Mouse (Mus musculus) lung, postnatal 0 days (tissue): ENCODE measurements around the gene Tex22. TPM values are rescaled to one million over a fixed set of nuclear protein-coding genes. Genes with fewer than 3 reads are reported as not detected.

Source experiments
- ATAC-seq: fragments of 200-750 bp; cut with Nextera tagmentation; 2 replicates; pipeline ENCODE4 v1.8.0; 2017; ENCODE audit warnings: moderate library complexity
- DNase-seq: peaks from one replicate; pipeline ENCODE4 v3.0.0-alpha.2; 2016; ENCODE audit warnings: low spot score
- H3K27ac ChIP-seq: fragments of 300-500 bp; sonication (generic); 2 replicates; pipeline ENCODE4 v1.5.1; 2014; ENCODE audit warnings: antibody characterized with exemption, mild to moderate bottlenecking, low read length, mixed read lengths
- H3K27me3 ChIP-seq: fragments of 300-500 bp; sonication (generic); replicated peaks from 2 replicates; pipeline ENCODE4 v1.6.1; 2014; ENCODE audit warnings: low read length, mixed read lengths; ENCODE audit not compliant: insufficient read depth
- H3K36me3 ChIP-seq: fragments of 300-500 bp; sonication (generic); 2 replicates; pipeline ENCODE4 v1.6.1; 2014; ENCODE audit warnings: low read length, mixed read lengths; ENCODE audit not compliant: insufficient read depth
- H3K4me1 ChIP-seq: fragments of 300-500 bp; sonication (generic); 2 replicates; pipeline ENCODE4 v1.6.1; 2014; ENCODE audit warnings: antibody characterized with exemption, low read depth, low read length, mixed read lengths; ENCODE audit not compliant: insufficient read depth
- H3K4me2 ChIP-seq: fragments of 300-500 bp; sonication (generic); replicated peaks from 2 replicates; pipeline ENCODE4 v1.6.1; 2014; ENCODE audit warnings: low read depth, mild to moderate bottlenecking, low read length, moderate library complexity, mixed read lengths
- H3K4me3 ChIP-seq: fragments of 300-500 bp; sonication (generic); 2 replicates; pipeline ENCODE4 v1.5.1; 2014; ENCODE audit warnings: low read depth, low read length
- H3K9ac ChIP-seq: fragments of 300-500 bp; sonication (generic); replicated peaks from 2 replicates; pipeline ENCODE4 v1.6.1; 2014; ENCODE audit warnings: low read depth, mild to moderate bottlenecking
- H3K9me3 ChIP-seq: fragments of 300-500 bp; sonication (generic); 2 replicates; pipeline ENCODE4 v1.6.1; 2016; ENCODE audit warnings: low read length, mixed read lengths
- CTCF ChIP-seq: IDR thresholded peaks from 2 replicates; pipeline ENCODE4 v1.5.1; 2016; ENCODE audit warnings: antibody characterized with exemption, mild to moderate bottlenecking
- EP300 ChIP-seq: IDR thresholded peaks from 2 replicates; pipeline ENCODE4 v1.6.1; 2016; ENCODE audit warnings: antibody characterized with exemption, mild to moderate bottlenecking, control low read depth
- WGBS: fragments of 180-500 bp; shearing (Covaris S2); extraction: QIAGEN DNeasy Blood & Tissue Kit; methylation state at CpG from one replicate; pipeline ENCODE4 v1.1.7; 2014; 5-methylcytosine and 5-hydroxymethylcytosine counted together
- polyA plus RNA-seq: library from polyadenylated mRNA; unstranded; fragments of >200 nt; fragmentation: Nextera tagmentation; extraction: Ambion mirVana; gene quantifications from 2 replicates; pipeline ENCODE4 v1.2.1, GENCODE M21; 2015

Tex22 gene
- polyA plus RNA-seq, 1 experiment from 2014 or later = not detected

DNA sequence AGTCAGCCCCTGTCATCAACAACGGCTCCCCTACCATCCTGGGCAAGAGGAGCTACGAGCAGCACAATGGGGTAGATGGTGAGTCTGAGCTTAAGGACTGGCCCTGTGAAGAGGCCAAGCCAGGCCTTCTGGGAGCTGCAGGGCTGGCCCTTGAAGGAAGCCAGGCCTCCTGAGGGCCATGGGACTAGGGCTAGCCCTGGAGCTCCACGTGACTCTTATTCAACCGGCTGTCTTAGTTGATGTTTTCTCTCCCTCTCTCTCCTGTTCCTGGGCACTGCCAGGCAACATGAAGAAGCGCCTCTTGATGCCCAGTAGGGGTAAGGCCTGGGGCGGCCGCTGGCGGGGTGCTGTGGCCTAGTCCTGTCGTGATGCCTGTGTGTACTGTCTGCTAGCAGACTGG is 59.0 kb downstream of the Tex22 start:
- no peak overlapping the region for H3K9ac ChIP-seq
- no peak; the same call in 1 of the 2 replicates for ATAC-seq
- no peak overlapping the region for H3K4me2 ChIP-seq
- TF ChIP-seq EP300 (no peak), CTCF (no peak)
- H3K4me1 ChIP-seq = peaks cover 15% of the 10 kb centered on the region
- H3K27me3 ChIP-seq = no peaks in the 10 kb centered on the region
- 77% methylated on average over 8 of the region's 9 CpGs for WGBS
- no peak for DNase-seq
- H3K9me3 ChIP-seq = no peaks in the 10 kb centered on the region
- H3K27ac ChIP-seq = peak overlapping the region; percentile 90
- H3K36me3 ChIP-seq = peaks cover 35% of the 10 kb centered on the region
- H3K4me3 ChIP-seq = no peak overlapping the region

DNA sequence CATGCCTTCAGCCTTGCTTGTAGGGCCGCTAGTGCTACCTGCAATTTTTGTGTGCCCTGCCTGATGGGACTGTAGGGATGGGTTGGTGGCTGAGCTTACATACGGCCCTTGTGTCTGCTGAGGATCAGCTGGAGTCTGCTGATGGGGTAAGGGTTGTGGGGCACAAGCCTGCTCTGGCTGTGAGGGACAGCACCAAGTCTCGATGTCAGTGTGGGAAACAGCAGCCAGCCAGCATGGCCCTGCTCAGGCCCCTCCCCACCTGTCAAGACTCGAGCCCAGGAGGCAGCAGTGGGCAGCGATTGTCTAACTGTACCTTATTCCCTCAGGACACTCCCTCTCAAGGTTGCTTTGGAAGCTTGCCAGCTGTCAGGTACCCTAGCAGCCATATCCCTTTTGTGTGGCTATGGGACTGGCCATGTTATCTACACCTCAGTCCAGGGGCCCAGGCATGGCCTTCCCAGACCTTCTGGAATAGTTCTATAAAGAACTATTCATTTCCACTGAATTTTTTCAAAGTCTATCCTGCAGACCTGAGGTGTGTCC is 59.6 kb downstream of the Tex22 start:
- TF ChIP-seq EP300 = no peak
- no peak for TF ChIP-seq CTCF
- H3K4me1 ChIP-seq = peaks cover 20% of the 10 kb centered on the region
- peak overlapping the region; percentile 90 for H3K27ac ChIP-seq
- peaks cover 28% of the 10 kb centered on the region for H3K36me3 ChIP-seq
- no peak overlapping the region for H3K4me3 ChIP-seq
- WGBS = 66% methylated on average over 5 of the region's 5 CpGs
- DNase-seq = no peak
- H3K9me3 ChIP-seq = no peaks in the 10 kb centered on the region
- H3K27me3 ChIP-seq = no peaks in the 10 kb centered on the region
- H3K4me2 ChIP-seq = no peak overlapping the region
- no peak for ATAC-seq
- H3K9ac ChIP-seq = no peak overlapping the region

GRCm38 (mm10) chr12:113134502-113134901 is 60.2 kb downstream of the Tex22 start:
- peaks cover 26% of the 10 kb centered on the region for H3K4me1 ChIP-seq
- TF ChIP-seq CTCF = no peak
- TF ChIP-seq EP300 = no peak
- no peak overlapping the region for H3K4me2 ChIP-seq
- H3K4me3 ChIP-seq = no peak overlapping the region
- no peaks in the 10 kb centered on the region for H3K9me3 ChIP-seq
- peaks cover 23% of the 10 kb centered on the region for H3K36me3 ChIP-seq
- H3K9ac ChIP-seq = no peak overlapping the region
- peak overlapping the region; percentile 43; the same call in 1 of the 2 replicates for H3K27ac ChIP-seq
- 67% methylated on average over 4 of the region's 4 CpGs for WGBS
- no peaks in the 10 kb centered on the region for H3K27me3 ChIP-seq
- DNase-seq = no peak
- no peak for ATAC-seq

DNA sequence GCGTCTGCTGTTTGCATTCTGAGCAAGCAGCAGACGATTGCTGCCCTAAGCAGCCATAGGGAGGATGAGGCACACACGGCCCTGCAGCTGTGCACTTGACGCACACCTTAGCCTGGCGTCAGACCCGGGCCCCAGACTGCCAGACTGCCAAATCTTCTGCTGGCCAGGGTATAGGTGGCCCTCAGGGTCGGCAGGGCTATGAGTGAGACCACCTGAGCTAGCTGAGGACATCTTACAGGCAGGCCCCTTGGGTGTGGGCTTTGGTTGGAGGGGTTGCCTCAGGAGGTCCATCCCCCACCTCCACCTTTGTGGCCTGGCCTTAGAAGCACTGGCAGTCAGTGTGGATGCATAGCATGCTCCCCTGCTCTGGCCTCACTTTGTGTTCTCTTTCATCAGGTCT is 61.1 kb downstream of the Tex22 start:
- no peak for ATAC-seq

GRCm38 (mm10) chr12:113136492-113137020 is 62.3 kb downstream of the Tex22 start:
- 71% methylated on average over 17 of the region's 17 CpGs for WGBS
- Histone ChIP-seq H3K27me3 (no peaks in the 10 kb centered on the region), H3K4me1 (peaks cover 29% of the 10 kb centered on the region), H3K27ac (no peak overlapping the region), H3K4me2 (no peak overlapping the region), H3K9ac (no peak overlapping the region), H3K9me3 (no peaks in the 10 kb centered on the region), H3K36me3 (peaks cover 15% of the 10 kb centered on the region; the same call in 1 of the 2 replicates), H3K4me3 (no peak overlapping the region)
- TF ChIP-seq EP300 (no peak), CTCF (peak; percentile 41)
- ATAC-seq (no peak), DNase-seq (no peak)

More for the DNA sequence above, 61.1 kb downstream of the Tex22 start:
- TF ChIP-seq CTCF = no peak
- TF ChIP-seq EP300 = no peak
- no peak overlapping the region for H3K27ac ChIP-seq
- no peak overlapping the region for H3K4me2 ChIP-seq
- H3K4me1 ChIP-seq = peaks cover 29% of the 10 kb centered on the region
- no peaks in the 10 kb centered on the region for H3K27me3 ChIP-seq
- H3K9ac ChIP-seq = no peak overlapping the region
- H3K4me3 ChIP-seq = no peak overlapping the region
- no peaks in the 10 kb centered on the region for H3K9me3 ChIP-seq
- H3K36me3 ChIP-seq = peaks cover 21% of the 10 kb centered on the region
- 89% methylated on average over 7 of the region's 7 CpGs for WGBS
- DNase-seq = no peak

GRCm38 (mm10) chr12:113137260-113138213 is 63.2 kb downstream of the Tex22 start:
- Histone ChIP-seq H3K4me1 (peaks cover 27% of the 10 kb centered on the region), H3K9me3 (no peaks in the 10 kb centered on the region), H3K4me2 (no peak overlapping the region), H3K36me3 (peaks cover 15% of the 10 kb centered on the region; the same call in 1 of the 2 replicates), H3K9ac (no peak overlapping the region), H3K27ac (peak overlapping the region; percentile 97), H3K4me3 (no peak overlapping the region), H3K27me3 (no peaks in the 10 kb centered on the region)
- TF ChIP-seq CTCF (no peak), EP300 (no peak)
- DNase-seq = no peak
- WGBS = 72% methylated on average over 18 of the region's 18 CpGs
- no peak for ATAC-seq
